Mouse (Mus musculus) kidney, postnatal 25 days (tissue): ENCODE measurements at regions not wholly inside any gene's neighbourhood (a gene's known extent, or its start where the extent isn't known, plus 50 kb on each side); places are given as distances from the start of the nearest gene placed in this dataset.
A peak's percentile ranks its signal among the peaks of the same experiment; 100 is the strongest.

Experiments
- DNase-seq, 2 experiments: peaks; one replicate each; pipeline ENCODE4 v3.0.0; 2021; ENCODE audit warnings: mixed read lengths in 2 of 2

DNA sequence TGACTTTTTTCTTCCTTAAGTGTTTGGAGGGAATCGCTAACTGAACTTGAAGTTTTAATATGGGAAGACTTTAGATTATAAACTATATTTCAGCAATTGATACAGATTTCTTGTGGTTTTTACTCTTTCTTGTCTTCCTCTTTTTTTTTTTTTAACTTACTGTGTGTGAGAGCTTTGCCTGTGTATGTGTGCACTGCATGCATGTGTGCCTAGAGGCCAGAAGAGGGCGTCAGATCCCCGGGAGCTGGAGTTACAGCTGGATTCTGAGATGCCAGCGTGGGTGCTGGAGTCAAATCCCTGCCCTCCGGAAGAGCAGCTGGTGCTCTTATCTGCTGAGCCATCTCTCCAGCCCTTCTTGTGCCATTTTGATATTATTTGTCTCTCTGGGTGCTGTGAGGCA, 129.6 kb downstream of the Trim33 start:
- DNase-seq = no peak

DNA sequence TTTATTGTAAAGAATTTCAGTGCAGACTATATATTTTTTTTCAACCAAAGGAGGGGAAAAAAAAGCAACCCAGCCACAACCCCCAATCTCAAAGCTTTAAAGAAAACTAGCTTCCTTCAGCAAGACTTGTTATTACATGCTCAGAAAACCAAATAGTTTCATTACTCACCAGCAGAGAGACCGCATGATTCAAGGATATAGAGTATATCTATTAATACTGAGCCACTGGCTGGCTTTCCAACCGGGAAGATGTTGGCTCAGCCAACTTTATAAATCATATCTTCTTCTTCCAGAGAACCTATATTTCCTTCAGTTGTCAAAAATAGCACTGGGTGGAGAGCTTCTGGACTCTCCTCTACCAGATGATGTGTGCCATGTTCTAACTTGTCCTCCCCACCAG, 133.2 kb downstream of the Trim33 start:
- DNase-seq = no peak

DNA sequence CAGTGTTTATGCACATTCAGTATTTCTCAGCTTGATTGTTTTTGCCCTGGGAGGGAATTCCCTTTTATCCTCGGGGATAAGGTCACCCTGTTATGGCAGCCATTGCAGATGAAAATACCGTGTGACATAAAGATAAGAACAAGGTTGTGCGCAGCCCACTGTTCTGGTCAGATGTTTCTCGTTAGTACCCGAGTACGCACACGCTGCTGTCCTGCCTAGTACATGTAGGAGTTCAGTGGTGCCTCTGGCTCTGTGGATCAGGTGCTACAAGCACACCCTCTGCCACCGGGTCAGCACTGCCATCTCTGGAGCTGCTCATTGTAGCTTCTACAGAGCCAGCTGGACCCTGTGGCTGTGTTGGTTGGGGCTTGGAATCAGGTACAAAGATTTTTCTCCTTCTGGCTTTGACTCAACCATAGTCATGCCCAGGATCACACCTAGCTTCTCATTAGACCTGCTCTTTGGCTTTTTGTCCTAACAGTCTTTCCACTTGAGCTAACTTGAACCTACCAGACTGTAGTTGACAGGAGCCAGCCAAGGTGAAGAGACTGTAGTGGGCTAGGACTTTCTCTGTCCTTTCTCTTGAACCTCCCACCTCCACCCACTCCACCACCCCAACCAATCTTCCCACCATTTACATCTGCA, 136.1 kb downstream of the Trim33 start:
- DNase-seq = peak in 1 of 2 experiments; percentile 49

DNA sequence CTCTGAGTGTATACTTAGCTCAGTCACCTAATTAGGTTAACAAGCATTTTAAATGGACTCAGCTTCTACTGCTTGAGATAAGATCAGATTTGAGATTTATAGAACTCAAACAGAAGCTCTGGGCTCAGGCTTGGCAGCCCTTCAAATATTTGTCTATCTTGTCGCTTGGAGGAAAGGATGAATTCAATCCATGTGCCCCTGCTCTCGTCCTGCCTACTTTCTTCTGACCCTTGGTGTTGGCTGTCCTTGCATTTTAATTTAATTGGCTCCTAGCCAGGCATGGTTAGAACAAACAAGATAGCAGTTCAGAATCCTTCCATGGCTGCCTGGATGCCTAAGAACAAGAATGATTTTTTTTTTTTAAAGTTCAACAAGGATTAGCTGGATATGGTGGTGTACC, 137.2 kb downstream of the Trim33 start:
- DNase-seq = peak in 1 of 2 experiments; percentile 36

DNA sequence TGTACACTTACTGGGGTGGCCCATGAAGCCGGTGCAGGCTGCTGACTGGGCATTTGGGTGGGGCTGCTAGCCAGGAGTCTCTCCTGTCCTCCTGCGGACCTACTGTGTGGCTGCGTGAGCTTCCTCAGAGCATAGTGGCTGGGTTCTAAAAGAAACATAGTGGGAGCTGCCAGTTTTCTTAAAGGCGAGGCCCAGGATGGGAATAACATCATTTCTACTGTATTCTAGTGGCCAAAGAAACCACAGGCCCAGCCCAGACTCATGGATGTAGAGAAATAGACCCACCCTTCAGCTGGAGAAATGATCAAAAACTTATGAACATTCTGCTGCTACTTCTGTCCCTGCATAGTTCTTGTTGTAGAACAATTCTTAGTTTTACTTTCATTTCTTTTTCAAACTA, 138.7 kb downstream of the Trim33 start:
- DNase-seq = no peak

DNA sequence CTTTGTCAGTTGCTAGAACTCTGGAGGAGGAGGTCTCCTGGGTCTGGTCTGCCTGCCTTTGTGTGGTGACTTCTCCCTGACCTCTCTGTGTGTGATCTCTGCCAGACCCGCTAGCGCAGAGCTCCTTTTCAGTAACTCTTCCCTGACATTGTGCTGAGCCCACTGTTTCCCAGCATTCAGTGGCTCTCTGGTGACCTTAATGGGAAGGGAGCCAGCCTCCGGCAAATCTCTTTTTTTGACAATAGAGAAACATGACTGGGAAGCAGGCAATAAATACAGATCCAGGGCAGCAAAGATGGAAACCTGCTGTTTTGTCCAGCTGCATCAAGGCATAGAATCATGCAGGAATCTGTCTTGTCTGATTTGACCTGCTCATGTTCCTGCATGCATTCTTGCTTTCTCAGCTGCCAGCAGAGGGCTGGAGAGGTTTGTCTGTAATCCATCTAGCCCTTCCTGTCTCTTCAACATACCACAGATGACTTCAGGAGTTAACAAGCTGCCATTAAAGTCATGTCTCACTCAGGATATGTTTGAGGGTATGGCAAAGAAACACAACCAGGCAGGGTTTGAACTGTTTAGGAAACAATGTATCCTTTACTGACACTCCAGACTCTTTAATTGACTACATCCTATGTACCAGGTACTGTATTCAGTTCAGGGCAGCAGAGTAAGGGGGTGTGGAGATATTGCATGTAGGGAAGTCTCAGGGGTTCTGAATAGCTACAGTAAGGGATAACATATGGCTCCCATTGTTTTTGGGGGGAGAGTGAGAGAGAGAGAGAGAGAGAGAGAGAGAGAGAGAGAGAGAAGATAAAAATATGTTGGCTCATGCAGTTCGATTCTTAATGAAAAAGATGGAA, 140.9 kb downstream of the Trim33 start:
- DNase-seq = peak; percentile 79 to 82

DNA sequence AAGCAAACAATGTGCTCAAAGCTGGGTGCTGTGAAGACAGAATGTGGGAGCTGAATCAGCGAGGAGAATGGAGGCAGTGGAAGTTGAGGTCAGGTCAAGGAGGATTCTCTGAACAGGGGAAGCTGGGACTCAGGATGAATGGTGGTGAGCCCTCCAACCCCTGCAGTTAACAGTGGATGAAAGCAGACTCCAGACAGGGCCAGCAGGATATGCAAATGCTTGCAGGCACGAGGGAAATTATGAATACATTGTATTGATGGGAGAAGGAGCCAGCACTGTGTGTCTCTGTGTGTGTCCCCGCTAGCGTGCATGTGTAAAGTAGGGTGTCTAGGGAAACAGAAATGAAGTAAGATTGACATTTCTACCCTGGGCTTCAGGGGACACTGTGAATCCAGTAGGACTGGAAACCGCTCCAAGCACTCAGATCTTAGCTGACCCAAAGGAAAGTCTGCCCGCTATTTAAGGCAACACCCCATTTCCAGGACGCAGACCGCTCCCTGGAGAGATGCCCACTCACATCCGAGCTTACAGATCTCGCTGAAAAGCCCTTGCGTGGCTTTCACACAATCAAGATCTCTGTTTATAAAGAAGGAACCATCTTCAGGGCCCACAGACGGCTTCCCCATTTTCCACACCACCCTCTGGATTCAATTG, 141.7 kb downstream of the Trim33 start:
- DNase-seq = peak; percentile 31 to 42

DNA sequence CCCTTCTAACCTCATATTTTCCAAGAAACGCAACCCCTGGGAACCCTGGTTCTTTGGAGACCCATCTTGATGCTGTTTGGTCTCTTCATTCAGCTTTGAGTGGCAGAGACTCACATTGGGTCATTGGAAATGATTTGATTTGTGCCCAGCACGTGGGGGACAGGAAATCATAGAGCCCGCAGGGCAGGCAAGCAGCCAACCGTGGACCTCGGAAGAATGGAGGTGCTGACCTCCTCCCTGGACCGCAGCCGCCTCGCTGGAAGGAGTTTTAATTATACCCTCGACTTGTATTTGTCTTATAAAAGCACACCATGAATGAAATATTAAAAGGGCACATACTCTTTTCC, 142.2 kb downstream of the Trim33 start:
- DNase-seq = peak; percentile 78 to 79

DNA sequence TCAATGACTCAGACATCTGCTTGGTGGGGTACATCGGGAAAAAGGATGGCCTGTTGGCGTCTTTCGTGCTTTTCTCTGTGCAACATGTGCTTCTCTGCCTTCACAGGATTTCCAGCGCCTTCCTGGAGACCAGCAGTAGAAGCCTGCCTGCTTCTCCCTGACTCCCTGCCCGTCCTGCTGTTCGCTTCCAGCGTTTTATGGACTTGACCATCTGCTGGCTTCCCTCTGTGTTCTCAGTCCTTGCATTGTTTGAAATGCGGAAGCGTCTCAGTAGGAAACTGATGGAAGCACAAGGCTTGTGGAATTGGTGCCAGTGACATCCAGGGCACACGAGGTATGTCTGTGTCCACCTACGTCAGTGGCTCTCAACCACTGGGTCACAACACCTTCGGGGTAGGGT, 143.7 kb downstream of the Trim33 start:
- DNase-seq = no peak

DNA sequence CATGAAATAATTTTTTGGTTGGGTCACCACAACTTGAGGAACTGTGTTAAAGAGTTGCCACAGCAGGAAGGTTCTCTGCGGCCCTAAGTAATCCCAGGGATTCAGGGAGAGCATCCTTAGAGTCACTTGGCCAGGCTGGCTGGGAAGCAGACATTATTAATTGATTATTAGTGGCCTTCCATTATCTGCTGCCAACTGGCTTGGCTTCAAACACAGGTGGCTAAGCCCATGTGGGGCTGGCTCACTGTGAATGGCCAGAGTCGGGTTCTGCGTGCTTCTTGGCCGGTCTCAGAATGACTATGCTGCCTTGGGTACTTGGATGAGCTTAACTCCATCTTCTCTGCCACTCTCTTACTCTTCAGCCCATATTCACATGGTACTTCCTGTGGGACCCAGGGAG, 144.2 kb downstream of the Trim33 start:
- DNase-seq = no peak

DNA sequence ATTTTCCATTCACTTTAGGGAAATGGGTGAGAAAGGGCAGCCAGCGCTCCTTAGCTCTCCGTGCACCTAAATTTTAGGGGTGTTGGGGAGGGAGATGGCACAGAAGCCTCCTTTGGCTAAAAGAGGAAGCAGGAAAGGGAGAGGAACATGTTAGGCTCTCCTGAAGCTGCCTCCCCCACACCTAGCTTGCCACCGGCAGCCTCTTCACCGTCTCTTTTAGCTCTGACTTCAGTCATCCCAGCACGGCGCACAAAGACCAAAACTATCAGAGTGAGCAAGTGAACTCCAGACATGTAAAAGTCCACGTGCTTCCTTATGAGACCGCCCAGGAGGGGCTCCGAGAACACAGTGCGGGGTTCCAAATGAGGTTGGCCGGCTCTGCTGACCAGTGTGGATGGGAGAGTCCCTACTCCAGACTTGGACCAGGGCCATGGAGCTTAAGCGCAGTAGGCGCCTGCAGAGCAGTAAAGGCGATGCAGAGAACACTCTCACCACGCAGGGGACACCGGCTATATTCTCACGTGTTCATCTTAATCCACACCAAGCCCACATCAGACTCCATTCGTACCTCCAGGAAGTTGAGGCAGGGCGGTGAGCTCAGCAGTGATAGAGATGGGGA, 146.8 kb downstream of the Trim33 start:
- DNase-seq = no peak

DNA sequence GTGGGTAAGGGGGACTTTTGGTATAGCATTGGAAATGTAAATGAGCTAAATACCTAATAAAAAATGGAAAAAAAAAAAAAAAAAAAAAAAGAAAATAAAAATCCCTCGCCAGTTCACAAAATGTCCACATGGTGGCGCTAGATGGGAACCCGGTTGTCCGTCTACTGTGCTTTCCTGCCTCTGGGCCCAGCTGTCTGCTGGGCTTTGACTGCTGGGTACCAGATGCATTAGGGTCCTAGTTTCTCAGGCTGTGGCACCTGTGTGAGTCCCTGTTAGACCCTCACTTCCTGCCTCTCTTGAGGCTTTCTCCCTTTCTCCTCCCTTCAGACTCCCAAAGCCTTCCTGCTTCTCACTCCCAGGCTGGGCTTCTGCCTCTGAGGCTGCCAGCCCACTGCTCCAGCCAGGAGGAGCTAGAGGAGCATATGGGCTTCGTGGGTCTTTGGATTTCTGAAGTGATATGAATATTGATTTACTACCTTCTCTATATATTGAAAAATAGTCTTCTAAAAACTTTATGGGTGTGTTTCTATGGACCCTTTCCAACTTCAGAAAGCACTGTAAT, 145.7 kb upstream of the Syt6 start:
- DNase-seq = peak in 1 of 2 experiments; percentile 23

DNA sequence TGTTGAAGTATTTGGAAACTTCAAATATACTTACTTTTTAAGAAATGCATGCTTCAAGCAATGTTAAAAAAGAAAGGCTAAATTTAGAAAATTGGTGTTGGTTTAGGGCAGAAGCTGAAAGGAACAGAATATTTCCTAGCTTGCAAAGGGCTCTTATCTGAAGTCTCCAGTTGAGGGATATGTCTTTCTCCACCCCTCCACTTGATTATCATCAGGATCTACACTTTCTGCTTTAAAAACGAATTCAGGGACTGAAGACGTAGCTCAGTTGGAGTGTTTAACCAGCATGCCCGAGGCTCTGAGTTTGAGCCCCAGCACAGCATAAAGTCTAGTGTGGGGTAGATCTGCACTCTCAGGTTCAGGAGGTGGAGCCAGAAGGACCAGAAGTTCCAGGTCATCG, 144.9 kb upstream of the Syt6 start:
- no peak for DNase-seq

DNA sequence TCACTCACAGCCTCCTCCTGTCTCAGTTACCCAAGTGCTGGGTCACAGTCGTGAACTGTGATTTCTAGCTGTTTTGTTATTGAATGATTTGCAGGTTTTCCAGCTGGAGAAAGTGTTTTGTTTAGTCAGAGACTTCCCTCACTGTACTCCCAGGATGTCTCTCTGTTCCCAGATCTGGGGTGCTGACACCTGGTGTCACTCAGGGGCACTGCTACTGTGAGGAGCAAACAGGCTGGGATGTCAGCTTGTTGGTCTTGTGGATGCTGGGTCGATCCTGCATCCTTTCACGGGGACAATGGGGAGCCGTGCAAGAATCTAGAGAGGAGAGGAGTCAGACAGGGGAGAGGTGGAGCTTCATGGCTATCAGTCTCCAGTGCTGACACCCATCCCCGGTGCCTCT, 142.8 kb upstream of the Syt6 start:
- no peak for DNase-seq

DNA sequence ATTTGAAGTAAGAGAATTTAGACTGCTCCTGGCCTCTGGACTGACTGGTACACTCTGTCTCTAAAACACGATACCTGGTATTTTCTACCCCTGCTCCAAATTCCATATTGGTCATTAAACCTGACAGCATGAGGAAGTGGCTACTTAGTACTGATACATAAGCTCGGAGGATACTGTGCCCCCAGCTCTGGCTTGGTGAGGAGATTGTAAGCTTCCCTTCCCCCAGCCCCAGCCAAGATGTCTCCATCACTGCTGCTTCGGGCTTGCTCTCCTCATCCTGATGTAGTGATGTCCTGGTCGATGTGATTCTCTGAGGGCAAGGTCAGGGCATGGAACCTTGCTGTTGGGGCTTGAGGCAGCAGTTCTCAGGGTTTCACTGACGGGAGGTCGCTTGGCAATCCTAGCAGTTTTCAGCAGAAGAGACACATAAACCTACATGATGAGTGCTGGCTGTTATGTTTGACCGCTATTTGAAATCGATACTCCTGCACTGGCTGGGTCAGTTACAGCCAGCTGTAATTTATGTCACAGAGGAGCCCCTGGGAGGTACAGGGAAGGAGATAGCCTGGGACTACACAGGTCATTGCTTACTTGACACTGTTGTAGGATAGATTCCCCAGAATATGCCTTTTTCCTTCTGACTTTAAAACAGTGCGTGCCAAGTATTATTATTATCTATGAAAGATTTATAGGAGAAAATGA, 138.0 kb upstream of the Syt6 start:
- DNase-seq = no peak

DNA sequence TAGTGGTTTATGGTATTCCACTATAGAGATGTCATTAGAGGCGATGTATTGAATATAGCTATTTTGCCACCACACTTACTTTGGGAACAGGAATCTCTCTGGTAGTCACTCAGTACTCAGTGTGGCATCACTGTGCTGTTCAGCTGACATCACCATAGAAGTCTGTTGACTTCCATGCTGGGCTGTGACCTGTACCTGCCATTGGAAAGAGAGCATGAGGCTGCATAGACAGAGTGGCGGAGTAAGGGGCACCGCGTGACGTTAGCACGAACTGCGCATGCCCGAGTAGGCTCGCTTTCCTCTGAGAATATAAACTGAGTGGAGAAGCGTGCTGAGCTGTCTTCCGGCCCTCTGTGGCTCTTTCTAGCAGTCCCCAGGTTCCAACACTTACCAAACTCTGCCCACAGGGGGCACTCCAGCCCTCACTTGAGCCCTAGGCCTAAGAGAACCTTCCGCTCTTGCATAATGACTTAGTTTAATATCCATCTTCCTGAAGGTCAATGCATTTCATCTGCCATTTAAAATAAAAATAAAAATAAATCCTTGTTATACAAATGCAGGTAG, 136.2 kb upstream of the Syt6 start:
- peak in 1 of 2 experiments; percentile 58 for DNase-seq

DNA sequence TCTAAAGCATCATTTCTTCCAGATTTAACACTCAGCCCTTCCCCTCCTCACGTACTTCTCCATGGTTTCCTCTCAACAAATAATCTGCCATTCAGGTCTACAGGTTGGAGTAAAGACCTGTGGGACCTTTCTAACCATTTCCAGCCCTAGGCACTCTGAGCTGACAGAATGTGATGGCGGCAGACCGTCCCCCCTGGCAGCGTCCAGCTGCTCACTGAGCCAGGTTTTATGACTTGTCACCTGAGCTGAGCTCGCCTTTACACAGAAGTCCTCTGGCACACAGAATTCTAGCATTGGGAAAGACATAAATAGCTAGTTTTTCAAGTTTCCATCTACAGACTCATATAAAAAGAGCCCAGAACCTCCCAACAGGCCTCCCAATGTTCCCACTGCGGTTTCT, 131.8 kb upstream of the Syt6 start:
- DNase-seq = no peak

DNA sequence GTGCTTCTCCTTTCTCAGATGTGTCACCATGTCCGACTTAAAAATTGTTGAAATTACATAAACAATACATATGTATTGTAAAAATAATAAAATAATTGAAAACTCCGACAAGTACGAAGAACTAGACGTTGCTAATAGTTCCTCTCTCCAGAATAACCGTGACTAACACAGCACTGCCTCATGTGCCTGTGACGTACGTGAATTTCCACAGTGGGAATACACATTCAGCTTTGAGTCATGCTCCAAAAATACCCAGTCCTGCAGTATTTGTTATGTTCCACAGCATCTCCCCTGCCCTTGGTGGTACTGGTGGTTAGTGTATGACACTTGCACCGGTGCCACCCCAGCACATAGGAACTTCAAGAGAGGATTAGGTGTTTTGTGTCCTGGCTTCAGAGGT, 129.2 kb upstream of the Syt6 start:
- no peak for DNase-seq

DNA sequence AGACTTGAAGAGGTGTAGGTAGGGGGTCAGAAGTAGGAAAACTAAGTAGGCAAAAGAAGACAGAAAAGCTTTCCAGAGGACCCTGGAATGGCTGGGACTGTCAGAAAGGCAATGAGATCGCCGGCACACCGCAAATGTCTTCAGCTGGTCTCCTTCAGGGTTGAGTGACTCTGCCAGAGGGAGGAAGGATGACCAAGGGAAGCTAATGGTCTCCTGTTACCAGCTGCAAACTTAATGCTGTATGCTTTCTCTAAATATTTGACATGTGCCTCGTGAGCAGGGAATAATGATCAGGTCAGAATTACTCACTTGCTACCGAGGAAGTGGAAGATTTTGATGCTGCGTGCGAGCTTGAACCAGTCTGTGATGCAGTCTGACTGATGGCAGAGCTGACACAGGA, 125.2 kb upstream of the Syt6 start:
- no peak for DNase-seq

DNA sequence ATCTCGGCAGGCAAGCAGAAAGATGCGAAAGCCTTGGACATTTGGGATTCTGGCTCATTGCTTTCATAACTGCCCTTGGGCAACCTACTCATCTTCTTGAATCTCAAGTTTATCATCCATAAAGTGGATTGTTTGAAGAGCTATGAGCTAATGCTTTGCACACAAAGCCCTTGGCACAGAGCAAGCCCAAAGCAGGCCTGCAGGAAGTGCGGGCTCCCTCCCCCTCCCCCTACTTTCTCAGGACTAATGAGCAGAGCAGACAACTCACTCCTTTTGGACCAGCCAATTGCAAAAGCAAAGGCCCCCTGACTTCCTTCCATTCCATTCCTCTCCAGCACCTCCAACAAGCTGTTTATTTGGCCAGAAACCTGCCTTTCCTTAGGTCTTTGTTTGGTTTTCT, 123.1 kb upstream of the Syt6 start:
- no peak for DNase-seq

DNA sequence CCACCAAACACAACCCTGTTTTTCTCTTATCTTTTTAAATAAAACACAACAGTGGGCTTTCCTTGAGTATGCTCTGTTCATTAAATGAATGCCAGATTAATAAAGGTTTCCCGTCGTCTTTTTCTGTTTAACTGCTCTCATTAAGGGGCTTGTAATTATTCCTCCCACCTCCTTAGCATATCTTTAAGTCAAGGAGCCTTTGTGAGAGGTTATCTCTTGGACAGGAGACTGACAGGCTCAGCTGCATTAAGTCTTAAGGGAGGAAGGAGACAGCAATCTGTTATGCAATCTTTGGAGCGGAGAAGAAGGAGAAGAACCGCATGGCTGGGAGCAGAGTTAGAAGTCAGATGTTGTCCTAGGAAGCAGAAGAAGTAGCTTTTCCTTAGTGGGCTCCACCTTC, 111.3 kb upstream of the Syt6 start:
- DNase-seq = no peak

DNA sequence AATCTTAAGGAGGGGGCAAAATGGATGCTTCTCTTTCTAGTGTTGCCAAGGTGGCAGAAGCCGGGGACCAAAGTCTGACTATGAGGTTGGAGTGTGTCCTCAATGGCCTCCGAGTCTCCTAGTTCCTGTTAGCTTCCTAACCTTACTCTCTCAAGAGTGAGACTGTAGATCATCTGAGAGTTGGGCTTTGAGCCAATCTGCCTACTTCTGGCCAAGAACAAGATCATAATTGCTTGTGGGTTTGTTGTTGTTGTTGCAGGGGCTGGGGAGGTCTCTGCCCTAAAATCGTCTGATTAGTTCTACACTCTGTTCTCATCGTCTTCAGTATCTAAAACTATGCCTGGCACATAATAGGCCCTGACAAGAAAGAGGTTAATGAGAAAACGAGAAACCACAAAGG, 110.8 kb upstream of the Syt6 start:
- DNase-seq = peak; percentile 17 to 30
